Mouse (Mus musculus): Measurements from ENCODE around the gene Vmn1r155.
"Not testable (repeated sequence)": the region's sequence is repeated elsewhere in the genome, so short reads cannot be mapped to it uniquely, and the experiment has no call there.

Gene Vmn1r155

DNA sequence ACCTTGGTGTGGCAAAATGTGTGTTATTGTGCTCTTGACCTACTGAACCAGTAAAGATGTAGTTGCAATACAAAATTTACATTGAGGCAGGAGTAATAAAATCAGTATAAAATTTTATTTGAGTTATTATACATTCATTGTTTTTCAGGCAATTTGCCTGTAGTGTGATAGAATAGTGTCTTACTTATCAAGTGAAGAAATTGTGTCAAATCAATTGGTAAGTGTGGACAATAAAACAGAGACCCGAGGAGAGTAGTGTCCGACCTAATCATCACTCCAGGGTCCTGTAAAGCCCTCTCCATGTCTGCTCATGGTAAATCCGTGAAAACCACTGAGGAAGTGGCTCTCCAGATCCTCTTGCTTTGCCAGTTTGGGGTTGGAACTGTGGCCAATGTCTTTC lies at the start of gene Vmn1r155:
TSS of gene Vmn1r155 (plus strand) at position 301 of the 400 bp plus-strand sequence.
- DNase-seq (ENCODE audit: low spot score), result not testable (repeated sequence)

DNA sequence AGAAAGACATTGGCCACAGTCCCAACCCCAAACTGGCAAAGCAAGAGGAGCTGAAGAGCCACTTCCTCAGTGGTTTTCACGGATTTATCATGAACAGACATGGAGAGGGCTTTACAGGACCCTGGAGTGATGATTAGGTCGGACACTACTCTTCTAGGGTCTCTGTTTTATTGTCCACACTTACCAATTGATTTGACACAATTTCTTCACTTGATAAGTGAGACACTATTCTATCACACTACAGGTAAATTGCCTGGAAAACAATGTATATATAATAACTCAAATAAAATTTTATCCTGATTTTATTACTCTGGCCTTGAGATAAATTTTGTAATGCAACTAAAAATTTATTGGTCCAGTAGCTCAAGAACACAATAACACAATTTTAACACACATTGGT lies 34.4 kb downstream of the Vmn1r155 start, which contains the start of gene Gm8693:
TSS of gene Gm8693 (minus strand) at position 101 of the 400 bp plus-strand sequence.
- not testable (repeated sequence) for DNase-seq (ENCODE audit: low spot score)
